Mouse (Mus musculus): ENCODE measurements around the gene Dchs2. TPM values are rescaled to one million over a fixed set of nuclear protein-coding genes. Genes with fewer than 3 reads are reported as not detected.

Dchs2 gene
- polyA plus RNA-seq, 1 experiment from 2014 or later = 1.8 TPM

- Histone ChIP-seq H3K4me1 (ENCODE audit: control insufficient read depth, insufficient read depth, low read length) (no peaks in the 10 kb centered on the region), H3K36me3 (ENCODE audit: control insufficient read depth, insufficient read depth, low read length) (no peaks in the 10 kb centered on the region), H3K27me3 (ENCODE audit: control insufficient read depth, insufficient read depth, low read length) (no peaks in the 10 kb centered on the region), H3K9me3 (ENCODE audit: control insufficient read depth, low read length) (no peaks in the 10 kb centered on the region), H3K9ac (replicated peaks; ENCODE audit: low read length) (no peak overlapping the region), H3K4me2 (ENCODE audit: low read length) (no peak overlapping the region), H3K27ac (replicated peaks; ENCODE audit: low read depth, low read length) (no peak overlapping the region), H3K4me3 (replicated peaks; ENCODE audit: low read depth, low read length) (no peak overlapping the region)
- no peak for DNase-seq
- ATAC-seq (ENCODE audit: low FRiP score, low TSS enrichment) = no peak
- WGBS = 63% methylated on average over 9 of the region's 9 CpGs
Measured at GRCm38 (mm10) chr3:83209646-83210045, 81.9 kb downstream of the Dchs2 start.

- H3K9ac ChIP-seq (replicated peaks; ENCODE audit: low read length) = no peak overlapping the region
- WGBS = 65% methylated on average over 4 of the region's 4 CpGs
- no peaks in the 10 kb centered on the region for H3K36me3 ChIP-seq (ENCODE audit: control insufficient read depth, insufficient read depth, low read length)
- ATAC-seq (ENCODE audit: low FRiP score, low TSS enrichment) (no peak), DNase-seq (no peak)
- no peaks in the 10 kb centered on the region for H3K27me3 ChIP-seq (ENCODE audit: control insufficient read depth, insufficient read depth, low read length)
- H3K27ac ChIP-seq (replicated peaks; ENCODE audit: low read depth, low read length) = no peak overlapping the region
- H3K9me3 ChIP-seq (ENCODE audit: control insufficient read depth, low read length) = no peaks in the 10 kb centered on the region
- H3K4me2 ChIP-seq (ENCODE audit: low read length) = no peak overlapping the region
- H3K4me1 ChIP-seq (ENCODE audit: control insufficient read depth, insufficient read depth, low read length) = no peaks in the 10 kb centered on the region
- H3K4me3 ChIP-seq (replicated peaks; ENCODE audit: low read depth, low read length) = no peak overlapping the region
Measured at GRCm38 (mm10) chr3:83210210-83210609, 82.5 kb downstream of the Dchs2 start.

- Histone ChIP-seq H3K4me1 (ENCODE audit: control insufficient read depth, insufficient read depth, low read length) (no peaks in the 10 kb centered on the region), H3K36me3 (ENCODE audit: control insufficient read depth, insufficient read depth, low read length) (no peaks in the 10 kb centered on the region), H3K4me3 (replicated peaks; ENCODE audit: low read depth, low read length) (no peak overlapping the region), H3K4me2 (ENCODE audit: low read length) (no peak overlapping the region), H3K9me3 (ENCODE audit: control insufficient read depth, low read length) (no peaks in the 10 kb centered on the region), H3K9ac (replicated peaks; ENCODE audit: low read length) (no peak overlapping the region), H3K27ac (replicated peaks; ENCODE audit: low read depth, low read length) (no peak overlapping the region), H3K27me3 (ENCODE audit: control insufficient read depth, insufficient read depth, low read length) (no peaks in the 10 kb centered on the region)
- DNase-seq (no peak), ATAC-seq (ENCODE audit: low FRiP score, low TSS enrichment) (no peak)
- 75% methylated on average over 5 of the region's 5 CpGs for WGBS
Measured at GRCm38 (mm10) chr3:83211939-83212338, 84.2 kb downstream of the Dchs2 start.

GRCm38 (mm10) chr3:83212578-83212977 is 84.8 kb downstream of the Dchs2 start:
- DNase-seq = peak; percentile 6
- H3K4me1 ChIP-seq (ENCODE audit: control insufficient read depth, insufficient read depth, low read length) = no peaks in the 10 kb centered on the region

GRCm38 (mm10) chr3:83218059-83218458 is 90.3 kb downstream of the Dchs2 start:
- ATAC-seq (ENCODE audit: low FRiP score, low TSS enrichment) = no peak
- Histone ChIP-seq H3K27me3 (ENCODE audit: control insufficient read depth, insufficient read depth, low read length) (no peaks in the 10 kb centered on the region), H3K4me1 (ENCODE audit: control insufficient read depth, insufficient read depth, low read length) (no peaks in the 10 kb centered on the region), H3K36me3 (ENCODE audit: control insufficient read depth, insufficient read depth, low read length) (no peaks in the 10 kb centered on the region), H3K4me2 (ENCODE audit: low read length) (no peak overlapping the region), H3K27ac (replicated peaks; ENCODE audit: low read depth, low read length) (no peak overlapping the region), H3K9me3 (ENCODE audit: control insufficient read depth, low read length) (no peaks in the 10 kb centered on the region), H3K4me3 (replicated peaks; ENCODE audit: low read depth, low read length) (no peak overlapping the region), H3K9ac (replicated peaks; ENCODE audit: low read length) (no peak overlapping the region)
- 91% methylated on average over 4 of the region's 4 CpGs for WGBS
- no peak for DNase-seq

More at GRCm38 (mm10) chr3:83212578-83212977, 84.8 kb downstream of the Dchs2 start:
- ATAC-seq (ENCODE audit: low FRiP score, low TSS enrichment) = no peak
- H3K27ac ChIP-seq (replicated peaks; ENCODE audit: low read depth, low read length) = no peak overlapping the region
- H3K9ac ChIP-seq (replicated peaks; ENCODE audit: low read length) = no peak overlapping the region
- no peak overlapping the region for H3K4me3 ChIP-seq (replicated peaks; ENCODE audit: low read depth, low read length)
- H3K27me3 ChIP-seq (ENCODE audit: control insufficient read depth, insufficient read depth, low read length) = no peaks in the 10 kb centered on the region
- H3K9me3 ChIP-seq (ENCODE audit: control insufficient read depth, low read length) = no peaks in the 10 kb centered on the region
- WGBS = 80% methylated on average over 7 of the region's 7 CpGs
- H3K36me3 ChIP-seq (ENCODE audit: control insufficient read depth, insufficient read depth, low read length) = no peaks in the 10 kb centered on the region
- no peak overlapping the region for H3K4me2 ChIP-seq (ENCODE audit: low read length)

- Histone ChIP-seq H3K4me2 (ENCODE audit: low read length) (no peak overlapping the region), H3K9me3 (ENCODE audit: control insufficient read depth, low read length) (no peaks in the 10 kb centered on the region), H3K4me3 (replicated peaks; ENCODE audit: low read depth, low read length) (no peak overlapping the region), H3K4me1 (ENCODE audit: control insufficient read depth, insufficient read depth, low read length) (no peaks in the 10 kb centered on the region), H3K36me3 (ENCODE audit: control insufficient read depth, insufficient read depth, low read length) (no peaks in the 10 kb centered on the region), H3K27ac (replicated peaks; ENCODE audit: low read depth, low read length) (no peak overlapping the region), H3K9ac (replicated peaks; ENCODE audit: low read length) (no peak overlapping the region), H3K27me3 (ENCODE audit: control insufficient read depth, insufficient read depth, low read length) (no peaks in the 10 kb centered on the region)
- DNase-seq (no peak), ATAC-seq (ENCODE audit: low FRiP score, low TSS enrichment) (no peak)
- WGBS = 90% methylated on average over 2 of the region's 2 CpGs
Measured at GRCm38 (mm10) chr3:83220101-83220500, 92.4 kb downstream of the Dchs2 start.

GRCm38 (mm10) chr3:83222125-83222524 is 94.4 kb downstream of the Dchs2 start:
- ATAC-seq (ENCODE audit: low FRiP score, low TSS enrichment) = no peak
- DNase-seq = peak; percentile 25
- Histone ChIP-seq H3K4me2 (ENCODE audit: low read length) (no peak overlapping the region), H3K9me3 (ENCODE audit: control insufficient read depth, low read length) (no peaks in the 10 kb centered on the region), H3K4me3 (replicated peaks; ENCODE audit: low read depth, low read length) (no peak overlapping the region), H3K9ac (replicated peaks; ENCODE audit: low read length) (no peak overlapping the region), H3K4me1 (ENCODE audit: control insufficient read depth, insufficient read depth, low read length) (no peaks in the 10 kb centered on the region), H3K27me3 (ENCODE audit: control insufficient read depth, insufficient read depth, low read length) (no peaks in the 10 kb centered on the region), H3K27ac (replicated peaks; ENCODE audit: low read depth, low read length) (no peak overlapping the region), H3K36me3 (ENCODE audit: control insufficient read depth, insufficient read depth, low read length) (no peaks in the 10 kb centered on the region)
- WGBS = 74% methylated on average over 5 of the region's 5 CpGs

GRCm38 (mm10) chr3:83228383-83228782 is 100.6 kb downstream of the Dchs2 start:
- Histone ChIP-seq H3K9ac (replicated peaks; ENCODE audit: low read length) (no peak overlapping the region), H3K27me3 (ENCODE audit: control insufficient read depth, insufficient read depth, low read length) (no peaks in the 10 kb centered on the region), H3K4me1 (ENCODE audit: control insufficient read depth, insufficient read depth, low read length) (no peaks in the 10 kb centered on the region), H3K4me3 (replicated peaks; ENCODE audit: low read depth, low read length) (no peak overlapping the region), H3K4me2 (ENCODE audit: low read length) (no peak overlapping the region), H3K27ac (replicated peaks; ENCODE audit: low read depth, low read length) (no peak overlapping the region), H3K36me3 (ENCODE audit: control insufficient read depth, insufficient read depth, low read length) (no peaks in the 10 kb centered on the region), H3K9me3 (ENCODE audit: control insufficient read depth, low read length) (no peaks in the 10 kb centered on the region)
- DNase-seq (no peak), ATAC-seq (ENCODE audit: low FRiP score, low TSS enrichment) (no peak)
- 89% methylated on average over 9 of the region's 9 CpGs for WGBS

- no peaks in the 10 kb centered on the region for H3K9me3 ChIP-seq (ENCODE audit: control insufficient read depth, low read length)
- no peak overlapping the region for H3K9ac ChIP-seq (replicated peaks; ENCODE audit: low read length)
- H3K4me1 ChIP-seq (ENCODE audit: control insufficient read depth, insufficient read depth, low read length) = no peaks in the 10 kb centered on the region
- no peaks in the 10 kb centered on the region for H3K36me3 ChIP-seq (ENCODE audit: control insufficient read depth, insufficient read depth, low read length)
- ATAC-seq (ENCODE audit: low FRiP score, low TSS enrichment) (no peak), DNase-seq (no peak)
- H3K27ac ChIP-seq (replicated peaks; ENCODE audit: low read depth, low read length) = no peak overlapping the region
- H3K4me3 ChIP-seq (replicated peaks; ENCODE audit: low read depth, low read length) = no peak overlapping the region
- H3K4me2 ChIP-seq (ENCODE audit: low read length) = no peak overlapping the region
- no peaks in the 10 kb centered on the region for H3K27me3 ChIP-seq (ENCODE audit: control insufficient read depth, insufficient read depth, low read length)
- WGBS = 91% methylated on average over 2 of the region's 2 CpGs
Measured at GRCm38 (mm10) chr3:83230326-83230725, 102.6 kb downstream of the Dchs2 start.
